Mouse (Mus musculus) E14TG2a.4 (cell line): ENCODE data around the gene Gm49387.

Experiments used
- CTCF ChIP-seq: conservative IDR thresholded peaks from 2 replicates; pipeline ENCODE4 v1.5.1; 2014; ENCODE audit warnings: low read length
- POU5F1 ChIP-seq: IDR thresholded peaks from 2 replicates; pipeline ENCODE4 v1.6.1; 2014; ENCODE audit warnings: low read length, borderline replicate concordance

- TF ChIP-seq CTCF (no peak), POU5F1 (no peak)
Observed at GRCm38 (mm10) chr14:31640890-31641505, 320 bp upstream of the Gm49387 start, which contains the start of the genes Btd and Hacl1.
